Mouse (Mus musculus) hematopoietic multipotent progenitor cell, adult 10-12 weeks (in vitro differentiated cells): ENCODE measurements around the gene Qdpr. TPM values are rescaled to one million over a fixed set of nuclear protein-coding genes. Genes with fewer than 3 reads are reported as not detected.

Source experiments
- polyA plus RNA-seq: library from polyadenylated mRNA; stranded (reverse); fragments of >175 nt; gene quantifications from 2 replicates; pipeline ENCODE4 v1.2.3, GENCODE M21; 2012; ENCODE audit warnings: low replicate concordance

Gene Qdpr
- polyA plus RNA-seq, result 29.1 and 63.1 TPM in 2 replicates

GRCm38 (mm10) chr5:45449831-45450716 lies at the start of gene Qdpr:
Qdpr (minus strand) TSS chr5:45450236.

GRCm38 (mm10) chr5:45493191-45494092 lies 43.4 kb upstream of the Qdpr start, which contains the start of gene Lap3:
Lap3 (plus strand) TSS chr5:45493374.

GRCm38 (mm10) chr5:45453451-45453850 lies 3.4 kb upstream of the Qdpr start, which contains the start of gene Clrn2:
Clrn2 (plus strand) TSS chr5:45453751.

Other genes with a start within 250 kb of the Qdpr start
- gene Clrn2, start 3.5 kb upstream of the Qdpr start, polyA plus RNA-seq, result not detected in 2 replicates
- 3.9 and 12.4 TPM in 2 replicates for gene Lap3, start 43.1 kb upstream of the Qdpr start, polyA plus RNA-seq
- 56.1 and 59.6 TPM in 2 replicates for gene Med28, start 70.0 kb upstream of the Qdpr start, polyA plus RNA-seq
- 0.16 and 0.18 TPM in 2 replicates for gene Fam184b, start 189.4 kb upstream of the Qdpr start, polyA plus RNA-seq
- gene Ncapg, start 219.7 kb upstream of the Qdpr start, polyA plus RNA-seq, result 0.52 and 1.9 TPM in 2 replicates